Mouse (Mus musculus): Measurements from ENCODE around the gene Macrod2. TPM values are rescaled to one million over a fixed set of nuclear protein-coding genes. Genes with fewer than 3 reads are reported as not detected.

Macrod2 gene
- polyA plus RNA-seq, 1 experiment from 2014 or later: 38.0 TPM

- no peaks in the 10 kb centered on the region for H3K9me3 ChIP-seq
- H3K36me3 ChIP-seq: no peaks in the 10 kb centered on the region
- DNase-seq (ENCODE audit: low spot score): no peak
- no peak overlapping the region for H3K4me3 ChIP-seq
- no peaks in the 10 kb centered on the region; the same call in 1 of the 2 replicates for H3K4me1 ChIP-seq (replicated peaks)
- WGBS: 84% methylated on average over 7 of the region's 7 CpGs
- H3K27me3 ChIP-seq (ENCODE audit: insufficient read depth, poor library complexity, severe bottlenecking): no peaks in the 10 kb centered on the region
- no peak overlapping the region for H3K27ac ChIP-seq
These were observed 518.7 kb downstream of the Macrod2 start for GRCm38 (mm10) chr2:140913679-140914412.

GRCm38 (mm10) chr2:140926922-140927321 lies 531.8 kb downstream of the Macrod2 start:
- DNase-seq (ENCODE audit: low spot score): peak; percentile 14
- H3K27me3 ChIP-seq (ENCODE audit: insufficient read depth, poor library complexity, severe bottlenecking): no peaks in the 10 kb centered on the region
- no peaks in the 10 kb centered on the region for H3K9me3 ChIP-seq
- H3K4me1 ChIP-seq (replicated peaks): no peaks in the 10 kb centered on the region
- no peak overlapping the region for H3K27ac ChIP-seq
- no peaks in the 10 kb centered on the region for H3K36me3 ChIP-seq
- H3K4me3 ChIP-seq: no peak overlapping the region

- Histone ChIP-seq H3K4me1 (replicated peaks) (peaks cover 8% of the 10 kb centered on the region), H3K27me3 (ENCODE audit: insufficient read depth, poor library complexity, severe bottlenecking) (no peaks in the 10 kb centered on the region), H3K9me3 (no peaks in the 10 kb centered on the region), H3K36me3 (no peaks in the 10 kb centered on the region), H3K27ac (no peak overlapping the region), H3K4me3 (no peak overlapping the region)
- no peak for DNase-seq (ENCODE audit: low spot score)
- WGBS: 61% methylated on average over 1 of the region's 1 CpGs
These were observed 539.4 kb downstream of the Macrod2 start for GRCm38 (mm10) chr2:140934483-140934882.

GRCm38 (mm10) chr2:140949461-140949860 lies 554.4 kb downstream of the Macrod2 start:
- no peaks in the 10 kb centered on the region for H3K9me3 ChIP-seq
- no peak overlapping the region for H3K4me3 ChIP-seq
- 91% methylated on average over 3 of the region's 3 CpGs for WGBS
- no peaks in the 10 kb centered on the region for H3K36me3 ChIP-seq
- no peaks in the 10 kb centered on the region for H3K27me3 ChIP-seq (ENCODE audit: insufficient read depth, poor library complexity, severe bottlenecking)
- H3K4me1 ChIP-seq (replicated peaks): no peaks in the 10 kb centered on the region
- DNase-seq (ENCODE audit: low spot score): no peak
- no peak overlapping the region for H3K27ac ChIP-seq

- no peak for DNase-seq (ENCODE audit: low spot score)
- no peaks in the 10 kb centered on the region for H3K36me3 ChIP-seq
- WGBS: 82% methylated on average over 2 of the region's 2 CpGs
- no peaks in the 10 kb centered on the region for H3K27me3 ChIP-seq (ENCODE audit: insufficient read depth, poor library complexity, severe bottlenecking)
- H3K27ac ChIP-seq: no peak overlapping the region
- H3K4me3 ChIP-seq: no peak overlapping the region
- no peaks in the 10 kb centered on the region for H3K9me3 ChIP-seq
- H3K4me1 ChIP-seq (replicated peaks): no peaks in the 10 kb centered on the region
These were observed 564.1 kb downstream of the Macrod2 start for GRCm38 (mm10) chr2:140959246-140959645.

GRCm38 (mm10) chr2:140970181-140970580 lies 575.1 kb downstream of the Macrod2 start:
- Histone ChIP-seq H3K9me3 (no peaks in the 10 kb centered on the region), H3K4me3 (no peak overlapping the region), H3K36me3 (no peaks in the 10 kb centered on the region), H3K27ac (no peak overlapping the region), H3K27me3 (ENCODE audit: insufficient read depth, poor library complexity, severe bottlenecking) (no peaks in the 10 kb centered on the region), H3K4me1 (replicated peaks) (no peaks in the 10 kb centered on the region)
- WGBS: 81% methylated on average over 2 of the region's 2 CpGs
- no peak for DNase-seq (ENCODE audit: low spot score)

- no peak overlapping the region for H3K4me3 ChIP-seq
- no peaks in the 10 kb centered on the region for H3K9me3 ChIP-seq
- no peaks in the 10 kb centered on the region for H3K36me3 ChIP-seq
- H3K27ac ChIP-seq: no peak overlapping the region
- 87% methylated on average over 5 of the region's 5 CpGs for WGBS
- H3K27me3 ChIP-seq (ENCODE audit: insufficient read depth, poor library complexity, severe bottlenecking): no peaks in the 10 kb centered on the region
- no peak for DNase-seq (ENCODE audit: low spot score)
- no peaks in the 10 kb centered on the region for H3K4me1 ChIP-seq (replicated peaks)
These were observed 576.7 kb downstream of the Macrod2 start for GRCm38 (mm10) chr2:140971845-140972244.

- H3K36me3 ChIP-seq: no peaks in the 10 kb centered on the region
- H3K27ac ChIP-seq: no peak overlapping the region
- no peak overlapping the region for H3K4me3 ChIP-seq
- 95% methylated on average over 3 of the region's 3 CpGs for WGBS
- no peaks in the 10 kb centered on the region for H3K27me3 ChIP-seq (ENCODE audit: insufficient read depth, poor library complexity, severe bottlenecking)
- no peak for DNase-seq (ENCODE audit: low spot score)
- no peaks in the 10 kb centered on the region for H3K9me3 ChIP-seq
- H3K4me1 ChIP-seq (replicated peaks): no peaks in the 10 kb centered on the region
These were observed 590.7 kb downstream of the Macrod2 start for GRCm38 (mm10) chr2:140985670-140986372.

- no peaks in the 10 kb centered on the region for H3K36me3 ChIP-seq
- H3K27me3 ChIP-seq (ENCODE audit: insufficient read depth, poor library complexity, severe bottlenecking): no peaks in the 10 kb centered on the region
- WGBS: 77% methylated on average over 5 of the region's 5 CpGs
These were observed 608.7 kb downstream of the Macrod2 start for GRCm38 (mm10) chr2:141003846-141004245.

GRCm38 (mm10) chr2:141004326-141004725 lies 609.2 kb downstream of the Macrod2 start:
- no peaks in the 10 kb centered on the region for H3K27me3 ChIP-seq (ENCODE audit: insufficient read depth, poor library complexity, severe bottlenecking)
- H3K9me3 ChIP-seq: no peaks in the 10 kb centered on the region
- H3K27ac ChIP-seq: no peak overlapping the region
- no peak for DNase-seq (ENCODE audit: low spot score)
- WGBS: 80% methylated on average over 3 of the region's 3 CpGs
- H3K4me3 ChIP-seq: no peak overlapping the region
- no peaks in the 10 kb centered on the region for H3K36me3 ChIP-seq
- peaks cover 4% of the 10 kb centered on the region; the same call in 1 of the 2 replicates for H3K4me1 ChIP-seq (replicated peaks)

More at GRCm38 (mm10) chr2:141003846-141004245, 608.7 kb downstream of the Macrod2 start:
- Histone ChIP-seq H3K4me3 (no peak overlapping the region), H3K9me3 (no peaks in the 10 kb centered on the region), H3K4me1 (replicated peaks) (peaks cover 4% of the 10 kb centered on the region; the same call in 1 of the 2 replicates), H3K27ac (no peak overlapping the region)
- DNase-seq (ENCODE audit: low spot score): no peak

GRCm38 (mm10) chr2:141005616-141006015 lies 610.5 kb downstream of the Macrod2 start:
- Histone ChIP-seq H3K36me3 (no peaks in the 10 kb centered on the region), H3K27me3 (ENCODE audit: insufficient read depth, poor library complexity, severe bottlenecking) (no peaks in the 10 kb centered on the region), H3K9me3 (no peaks in the 10 kb centered on the region), H3K27ac (no peak overlapping the region), H3K4me1 (replicated peaks) (peaks cover 4% of the 10 kb centered on the region; the same call in 1 of the 2 replicates), H3K4me3 (no peak overlapping the region)
- 91% methylated on average over 6 of the region's 6 CpGs for whole genome bisulfite sequencing
- no peak for DNase-seq (ENCODE audit: low spot score)

GRCm38 (mm10) chr2:141007725-141008124 lies 612.6 kb downstream of the Macrod2 start:
- no peak overlapping the region for H3K4me3 ChIP-seq
- no peaks in the 10 kb centered on the region for H3K9me3 ChIP-seq
- DNase-seq (ENCODE audit: low spot score): no peak
- no peaks in the 10 kb centered on the region for H3K36me3 ChIP-seq
- peaks cover 4% of the 10 kb centered on the region; the same call in 1 of the 2 replicates for H3K4me1 ChIP-seq (replicated peaks)
- H3K27ac ChIP-seq: no peak overlapping the region
- 64% methylated on average over 7 of the region's 7 CpGs for WGBS
- H3K27me3 ChIP-seq (ENCODE audit: insufficient read depth, poor library complexity, severe bottlenecking): no peaks in the 10 kb centered on the region

GRCm38 (mm10) chr2:141008458-141008857 lies 613.3 kb downstream of the Macrod2 start:
- DNase-seq (ENCODE audit: low spot score): no peak
- WGBS: 90% methylated on average over 1 of the region's 1 CpGs

More at GRCm38 (mm10) chr2:141008458-141008857, 613.3 kb downstream of the Macrod2 start:
- no peak overlapping the region for H3K27ac ChIP-seq
- H3K4me3 ChIP-seq: no peak overlapping the region
- peaks cover 4% of the 10 kb centered on the region; the same call in 1 of the 2 replicates for H3K4me1 ChIP-seq (replicated peaks)
- H3K9me3 ChIP-seq: no peaks in the 10 kb centered on the region
- no peaks in the 10 kb centered on the region for H3K27me3 ChIP-seq (ENCODE audit: insufficient read depth, poor library complexity, severe bottlenecking)
- no peaks in the 10 kb centered on the region for H3K36me3 ChIP-seq

Measured in hindbrain, embryonic 10.5 days (tissue).